Mouse (Mus musculus) splenic B cell, adult 2 months (primary cell): Measurements from ENCODE around the gene Kcng4.

Experiments used
- DNase-seq: peaks from one replicate; pipeline ENCODE4 v3.0.0-alpha.2; 2011; ENCODE audit warnings: low read depth, low spot score
- H3K27me3 ChIP-seq: 2 replicates; pipeline ENCODE4 v1.6.1; 2012; ENCODE audit warnings: mild to moderate bottlenecking, low read length, moderate library complexity, mixed read lengths; ENCODE audit not compliant: control insufficient read depth, poor library complexity, insufficient read depth, severe bottlenecking
- H3K36me3 ChIP-seq: 2 replicates; pipeline ENCODE4 v1.6.1; 2012; ENCODE audit warnings: mild to moderate bottlenecking, low read length, moderate library complexity, mixed read lengths; ENCODE audit not compliant: control insufficient read depth, poor library complexity, insufficient read depth, severe bottlenecking

The Kcng4 gene

DNA sequence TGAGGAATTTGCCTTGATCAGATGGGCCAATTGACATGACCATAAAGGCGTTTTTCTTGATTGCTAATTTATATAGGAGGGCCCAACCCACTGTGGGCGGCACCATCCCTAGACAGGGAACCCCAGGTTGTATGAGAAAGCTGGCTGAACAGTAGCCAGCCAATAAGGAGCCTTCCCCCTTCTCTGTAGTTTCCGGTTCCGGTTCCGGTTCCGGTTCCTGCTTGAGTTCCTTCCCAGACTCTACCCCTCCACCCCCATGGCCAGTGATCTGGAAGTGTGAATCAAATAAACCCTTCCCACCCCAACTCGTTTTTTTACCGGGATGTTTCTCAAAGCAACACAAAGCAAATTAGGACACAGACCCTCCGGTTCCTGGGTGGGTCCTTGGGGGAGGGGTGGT is 3.2 kb downstream of the Kcng4 start:
- Histone ChIP-seq H3K27me3 (no peaks in the 10 kb centered on the region), H3K36me3 (no peaks in the 10 kb centered on the region)
- no peak for DNase-seq

DNA sequence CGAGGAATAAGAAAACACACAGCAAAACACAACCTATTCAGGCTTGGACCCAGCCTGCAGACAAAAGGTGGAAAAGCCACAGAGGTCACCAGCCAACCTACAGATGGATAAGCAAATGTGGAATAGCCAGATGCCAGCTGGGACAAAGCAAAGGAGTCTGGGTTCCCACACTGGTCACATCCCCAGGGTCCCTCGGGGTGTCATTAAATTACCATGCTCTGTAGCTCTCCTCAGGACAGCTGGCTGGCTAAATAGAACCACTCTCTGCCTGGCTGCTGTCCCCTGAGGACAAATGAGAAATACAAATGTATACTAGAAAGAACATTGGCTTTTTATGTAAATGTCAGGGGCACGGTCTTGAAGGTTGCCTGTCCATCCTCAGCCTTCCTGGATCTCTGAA is 4.6 kb downstream of the Kcng4 start:
- H3K36me3 ChIP-seq: no peaks in the 10 kb centered on the region
- DNase-seq: no peak
- no peaks in the 10 kb centered on the region for H3K27me3 ChIP-seq

DNA sequence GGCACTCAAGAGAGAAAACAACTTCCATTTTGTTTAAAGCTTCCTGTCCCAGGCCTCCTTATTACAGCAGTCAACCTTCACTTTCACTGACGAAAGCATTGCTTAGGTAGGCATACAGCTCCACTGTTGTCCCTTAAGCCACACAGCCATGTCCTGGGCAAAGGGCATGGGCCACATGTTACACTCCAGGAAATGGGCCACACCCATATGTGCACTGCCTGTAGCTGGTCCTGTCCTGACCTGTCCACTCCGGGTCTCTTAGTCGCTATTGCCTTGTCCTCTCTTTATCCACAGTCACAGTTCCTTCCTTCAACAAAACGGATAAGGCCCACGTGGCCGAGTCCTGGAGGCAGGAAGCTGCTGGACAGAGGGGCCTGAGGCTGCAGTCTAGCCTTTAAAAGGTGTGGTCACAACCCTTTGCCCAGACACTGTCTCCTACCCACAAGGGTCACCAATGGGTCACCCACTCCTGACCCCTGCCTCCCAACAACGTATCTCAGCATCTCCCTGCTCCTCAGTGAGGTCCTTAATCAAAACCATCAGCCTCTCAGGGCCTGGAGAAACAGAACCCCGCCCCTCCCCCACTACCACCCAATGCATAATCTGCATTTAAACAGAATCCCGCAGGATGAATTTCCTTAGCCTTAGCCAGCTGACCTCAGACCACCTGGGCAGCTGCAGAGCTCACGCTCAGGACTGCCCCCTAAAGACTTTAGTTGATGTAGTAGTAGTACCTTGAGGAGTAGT is 7.7 kb downstream of the Kcng4 start:
- no peaks in the 10 kb centered on the region for H3K27me3 ChIP-seq
- H3K36me3 ChIP-seq: no peaks in the 10 kb centered on the region
- no peak for DNase-seq

DNA sequence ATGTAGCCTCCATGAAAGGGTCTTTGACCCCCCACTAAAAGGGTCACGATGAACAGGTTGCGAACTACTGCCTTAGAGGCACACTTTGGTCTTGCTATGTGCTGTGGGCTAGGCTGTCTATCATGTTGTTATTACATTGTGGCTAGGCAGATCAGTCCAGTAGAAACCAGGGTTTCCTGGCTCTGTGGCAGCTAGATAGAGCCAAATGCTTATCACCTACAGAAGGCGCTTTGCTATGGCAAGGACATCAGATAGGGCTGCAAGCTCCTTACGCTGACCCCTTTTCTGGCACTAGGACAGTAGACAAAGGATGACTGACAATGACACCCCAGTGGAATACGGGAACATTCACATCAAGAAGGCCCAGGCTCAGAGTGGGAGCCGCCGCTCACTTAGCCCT is 8.3 kb downstream of the Kcng4 start:
- H3K36me3 ChIP-seq: no peaks in the 10 kb centered on the region
- no peak for DNase-seq
- no peaks in the 10 kb centered on the region for H3K27me3 ChIP-seq

DNA sequence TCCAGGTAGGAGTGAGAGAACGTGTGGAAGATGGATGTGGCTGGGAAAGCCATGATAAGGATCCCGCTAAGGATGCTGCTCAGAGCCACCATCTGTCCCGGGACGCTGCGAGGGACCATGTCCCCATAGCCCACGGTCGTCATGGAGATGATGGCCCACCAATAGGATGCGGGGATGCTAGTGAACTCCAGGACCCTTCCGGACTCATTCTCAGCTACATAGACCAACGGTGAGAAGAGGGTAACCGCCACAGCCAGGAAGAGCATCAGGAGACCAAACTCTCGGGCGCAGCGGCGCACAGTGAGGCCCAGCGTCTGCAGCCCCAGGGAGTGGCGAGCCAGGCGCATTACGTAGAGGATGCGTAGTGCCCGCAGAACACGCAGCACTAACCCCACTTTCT is 9.7 kb downstream of the Kcng4 start:
- no peak for DNase-seq
- no peaks in the 10 kb centered on the region for H3K36me3 ChIP-seq
- H3K27me3 ChIP-seq: no peaks in the 10 kb centered on the region

DNA sequence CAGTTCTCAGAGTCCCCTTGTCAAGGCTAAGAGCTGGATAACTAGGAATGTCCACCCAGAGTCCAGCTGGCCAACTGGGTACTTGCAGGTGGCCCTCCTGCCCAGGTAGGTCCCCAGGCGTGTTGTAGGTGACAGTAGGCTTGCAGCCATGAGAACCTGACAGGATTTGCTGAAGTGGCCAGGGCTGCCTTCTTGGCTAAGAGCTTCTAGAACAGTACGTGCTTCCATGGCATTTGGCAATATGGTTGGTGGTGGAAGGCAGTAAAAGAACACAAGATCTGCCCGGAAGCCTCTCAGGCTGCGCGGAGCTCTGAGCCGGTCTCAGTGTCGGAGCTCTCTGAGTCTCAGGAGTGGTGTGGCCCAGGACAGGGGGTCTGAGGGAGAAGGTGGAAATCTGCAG is 10.6 kb downstream of the Kcng4 start:
- DNase-seq: no peak
- no peaks in the 10 kb centered on the region for H3K27me3 ChIP-seq
- no peaks in the 10 kb centered on the region for H3K36me3 ChIP-seq

DNA sequence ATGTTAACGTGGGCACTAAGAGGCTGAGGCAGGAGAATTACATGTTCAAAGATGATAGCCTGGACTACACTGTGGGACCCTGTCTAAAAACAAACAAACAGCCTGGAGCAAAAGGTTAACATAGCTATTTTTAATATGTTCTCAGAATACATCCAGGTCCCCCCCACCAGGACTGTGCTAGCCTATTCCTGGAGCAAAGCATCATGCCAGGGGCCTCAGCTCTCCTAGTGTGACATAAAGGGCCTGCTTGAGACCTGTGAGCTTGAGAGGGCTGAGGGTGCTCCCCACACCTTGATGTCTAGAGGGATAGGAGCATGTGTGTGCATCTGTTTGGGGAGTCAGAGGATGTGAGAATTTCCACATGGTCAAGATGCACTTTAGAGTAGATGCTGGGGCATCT is 11.7 kb downstream of the Kcng4 start:
- Histone ChIP-seq H3K27me3 (no peaks in the 10 kb centered on the region), H3K36me3 (no peaks in the 10 kb centered on the region)
- no peak for DNase-seq

DNA sequence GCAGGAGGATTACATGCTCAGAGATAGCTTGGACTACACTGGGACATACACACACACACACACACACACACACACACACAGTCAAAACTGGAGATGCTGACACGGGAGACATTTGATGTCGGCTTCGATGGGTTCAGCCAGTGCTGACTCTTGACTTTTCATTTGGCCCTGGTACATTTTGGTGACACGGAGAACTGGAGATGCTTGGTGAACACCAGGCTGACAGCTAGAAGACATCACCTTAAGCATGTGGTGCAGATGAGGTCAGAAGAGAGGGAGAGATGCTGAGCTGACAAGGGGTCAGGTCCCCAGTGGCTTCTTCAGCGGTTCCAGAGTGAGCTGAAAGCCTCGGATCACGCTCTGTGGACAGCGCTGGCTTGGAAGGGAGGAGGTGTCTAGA is 12.4 kb downstream of the Kcng4 start:
- Histone ChIP-seq H3K27me3 (no peaks in the 10 kb centered on the region), H3K36me3 (no peaks in the 10 kb centered on the region)
- no peak for DNase-seq

DNA sequence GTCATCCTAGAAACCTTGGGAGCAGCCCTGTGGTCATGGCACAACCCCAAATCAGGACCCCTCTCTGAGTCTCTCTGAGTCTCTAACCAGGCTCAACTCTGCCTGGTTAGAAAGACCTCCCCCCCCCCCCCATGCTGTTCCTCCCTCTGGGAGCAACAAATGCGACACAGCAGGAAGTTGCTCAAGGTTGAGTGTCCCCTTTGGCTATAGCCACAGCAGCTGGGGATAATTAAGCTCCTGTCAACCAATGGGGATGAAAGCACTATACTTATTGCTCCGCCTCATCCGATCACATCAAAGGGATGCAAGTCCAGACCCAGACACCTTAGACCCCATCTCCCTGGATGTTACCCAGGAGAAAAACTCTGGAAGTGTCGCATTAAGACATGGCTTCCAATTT is 12.9 kb downstream of the Kcng4 start:
- no peaks in the 10 kb centered on the region for H3K36me3 ChIP-seq
- no peaks in the 10 kb centered on the region for H3K27me3 ChIP-seq
- DNase-seq: no peak

DNA sequence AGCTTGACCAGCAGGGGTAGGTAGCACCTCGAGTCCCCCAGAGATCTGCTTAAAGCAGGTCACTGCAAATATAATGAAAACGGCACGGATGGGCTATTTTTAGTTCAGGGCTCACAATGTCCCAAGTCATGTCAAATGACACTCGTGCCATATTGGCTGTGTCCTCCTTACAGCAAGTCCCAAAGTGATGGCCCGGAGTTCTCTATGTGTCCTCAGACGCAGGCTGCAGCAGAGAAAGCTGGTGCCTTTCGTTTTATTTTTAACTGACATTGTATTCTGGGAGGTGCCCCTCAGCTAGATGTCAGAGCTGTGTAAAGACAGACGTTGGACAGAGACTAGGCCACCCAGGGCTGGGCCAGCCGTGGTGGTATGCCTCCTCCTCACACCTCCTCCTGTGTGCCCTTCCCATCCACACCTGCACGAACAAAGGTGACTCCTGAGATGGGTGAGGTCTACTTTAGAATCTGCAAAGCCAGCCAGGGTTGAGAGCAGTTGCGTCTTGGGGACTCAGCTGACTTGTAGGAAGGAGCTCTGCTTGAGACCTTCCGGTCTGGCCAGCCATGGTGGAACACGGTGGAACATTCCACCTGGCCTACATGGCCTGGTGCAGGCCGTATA is 14.5 kb downstream of the Kcng4 start:
- no peak for DNase-seq
- Histone ChIP-seq H3K36me3 (no peaks in the 10 kb centered on the region), H3K27me3 (no peaks in the 10 kb centered on the region)

DNA sequence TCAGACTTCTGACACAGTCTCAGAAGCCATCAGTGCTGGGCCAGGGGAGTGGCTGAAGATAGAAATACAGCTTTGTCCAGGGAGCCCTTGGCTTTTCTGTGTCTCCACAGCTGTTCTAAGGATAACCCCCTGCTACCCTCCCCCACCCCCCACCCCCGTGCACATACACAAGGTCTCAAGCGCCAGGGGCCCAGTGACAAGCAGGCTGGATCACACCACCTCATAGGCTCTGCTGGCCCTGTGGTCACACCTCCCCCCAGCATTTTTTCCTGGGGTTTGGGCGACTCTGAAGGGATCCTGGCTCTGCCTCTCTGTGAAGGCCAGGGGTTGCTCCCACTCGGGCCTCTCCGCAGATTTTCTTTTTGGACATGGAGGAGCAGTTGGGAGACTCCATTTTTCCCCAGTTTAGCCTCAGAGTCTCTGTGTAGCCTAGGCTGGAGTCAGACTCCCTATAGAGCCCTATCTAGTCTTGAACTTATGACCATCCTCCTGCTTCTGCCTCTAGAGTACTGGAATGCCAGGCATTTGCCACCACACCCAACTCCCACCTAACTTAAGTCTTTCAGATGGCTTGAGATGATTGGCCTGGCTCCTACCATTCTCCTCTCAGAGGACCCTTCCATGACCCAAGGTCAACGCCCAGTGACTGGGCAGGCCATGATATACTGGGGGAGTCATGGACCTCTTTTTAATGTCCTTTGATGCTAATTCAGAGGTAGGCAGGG is 15.2 kb downstream of the Kcng4 start:
- DNase-seq: no peak
- Histone ChIP-seq H3K36me3 (no peaks in the 10 kb centered on the region), H3K27me3 (no peaks in the 10 kb centered on the region)

DNA sequence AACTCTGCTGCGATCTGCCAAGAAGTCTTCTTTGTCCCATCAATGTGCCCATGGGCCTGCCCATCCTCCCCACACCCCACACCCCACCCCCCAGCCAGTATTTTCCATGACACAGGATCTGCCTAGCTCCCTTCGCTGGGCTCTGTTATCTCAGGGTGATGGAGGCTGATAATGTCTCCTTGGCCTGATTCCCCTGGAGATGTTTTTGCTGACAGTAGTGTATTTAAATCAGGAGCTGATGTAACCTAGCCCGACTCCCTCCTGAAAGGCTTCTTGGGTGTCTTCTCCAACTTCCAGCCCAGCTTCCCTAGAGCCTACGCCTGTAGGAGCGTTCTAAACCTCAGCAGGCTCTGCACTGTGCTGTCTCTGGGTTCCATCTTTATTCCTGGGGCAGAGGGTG is 16.6 kb downstream of the Kcng4 start:
- DNase-seq: no peak
- Histone ChIP-seq H3K36me3 (no peaks in the 10 kb centered on the region), H3K27me3 (no peaks in the 10 kb centered on the region)

DNA sequence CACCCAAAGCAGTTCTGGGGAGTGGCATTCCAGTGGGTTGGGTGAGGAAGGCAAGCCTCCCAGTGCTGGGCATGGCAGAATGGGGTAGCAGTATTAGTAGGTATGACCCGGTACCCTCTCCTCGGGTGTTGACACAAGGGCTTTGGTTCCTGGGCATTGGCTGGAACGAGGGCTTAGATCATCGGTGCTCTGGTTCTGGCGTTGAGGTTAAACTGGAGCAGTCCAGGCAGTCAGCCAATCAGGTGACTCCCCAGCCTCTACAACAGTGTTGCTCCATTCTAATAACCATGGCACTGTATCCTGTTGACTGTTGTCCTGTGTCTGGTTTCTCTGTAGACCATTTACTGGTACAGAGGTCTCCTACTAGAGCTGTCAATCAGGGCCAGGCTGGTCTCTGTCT is 17.9 kb downstream of the Kcng4 start:
- Histone ChIP-seq H3K27me3 (no peaks in the 10 kb centered on the region), H3K36me3 (no peaks in the 10 kb centered on the region)
- no peak for DNase-seq

DNA sequence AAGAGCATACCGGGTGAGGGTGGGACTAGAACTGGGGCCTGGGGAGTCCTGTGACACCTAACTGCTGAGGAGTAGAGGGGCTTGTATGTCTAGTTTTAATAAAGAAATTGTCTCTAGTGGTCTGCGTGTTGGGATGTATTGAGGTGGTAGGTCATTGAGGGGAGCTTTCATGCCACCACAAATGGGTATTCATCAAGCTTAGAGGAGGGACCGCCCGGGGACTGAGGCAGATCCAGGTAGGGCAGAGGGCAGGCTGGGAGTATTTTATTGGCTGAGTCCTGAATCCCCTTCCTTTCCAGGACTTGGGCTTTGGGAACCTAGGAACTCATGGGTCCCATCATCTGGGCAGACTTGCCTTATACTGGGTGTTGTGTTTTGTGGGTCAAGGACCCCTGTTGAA is 18.7 kb downstream of the Kcng4 start:
- Histone ChIP-seq H3K27me3 (no peaks in the 10 kb centered on the region), H3K36me3 (no peaks in the 10 kb centered on the region)
- DNase-seq: no peak

DNA sequence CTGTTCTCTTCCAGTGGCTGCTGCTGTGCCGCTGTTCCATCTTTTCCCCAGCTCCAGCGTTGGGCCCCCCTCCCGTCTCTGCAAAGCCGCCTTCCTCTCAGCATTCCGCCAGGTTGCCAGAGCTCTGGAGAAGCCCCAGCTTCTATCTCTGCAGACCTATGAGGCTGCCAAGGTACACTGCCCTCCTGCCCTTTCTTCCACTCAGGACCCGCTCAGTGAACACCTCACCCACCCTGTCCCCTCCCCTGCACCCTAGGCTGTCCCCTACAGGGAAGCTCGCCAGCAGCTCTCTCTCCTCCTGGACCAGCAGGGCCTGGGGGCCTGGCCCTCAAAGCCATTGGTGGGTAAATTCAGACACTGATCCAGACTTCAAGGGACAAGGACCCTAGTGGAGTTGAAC is 19.1 kb downstream of the Kcng4 start:
- no peak for DNase-seq
- H3K36me3 ChIP-seq: no peaks in the 10 kb centered on the region
- no peaks in the 10 kb centered on the region for H3K27me3 ChIP-seq
